17 mouse cellular contexts compared by ENCODE assay signal in genomic region chr9:70533328-70533727, GRCm38 (mm10).
"Had no signal": no experiment of that assay in that cellular context is flagged by ENCODE, and none has a peak within 500 bp of the region (broad histone marks: within the 10 kb centered on the region; RNA-seq: fewer than 3 reads in every experiment).

No protein-coding gene starts in this region.

- H3K27me3 ChIP-seq: kidney, embryonic 15.5 days; limb, embryonic 13.5 days; liver, embryonic 13.5 days; megakaryocyte, embryonic 14.5 days had no signal

- H3K9me3 ChIP-seq: kidney, embryonic 15.5 days; limb, embryonic 13.5 days; liver, embryonic 13.5 days; megakaryocyte, embryonic 14.5 days had no signal

- H3K4me2 ChIP-seq: kidney, embryonic 15.5 days; limb, embryonic 13.5 days; liver, embryonic 13.5 days; midbrain, embryonic 11.5 days had no signal

- H3K9ac ChIP-seq: kidney, embryonic 15.5 days; limb, embryonic 13.5 days; liver, embryonic 13.5 days had no signal

- H3K4me3 ChIP-seq: kidney, embryonic 15.5 days; limb, embryonic 13.5 days; liver, embryonic 13.5 days; megakaryocyte, embryonic 14.5 days had no signal

- H3K36me3 ChIP-seq: kidney, embryonic 15.5 days; limb, embryonic 13.5 days; liver, embryonic 13.5 days had no signal

- H3K27ac ChIP-seq: kidney, embryonic 15.5 days; limb, embryonic 13.5 days; liver, embryonic 13.5 days had no signal

- H3K4me1 ChIP-seq: kidney, embryonic 15.5 days; limb, embryonic 13.5 days; liver, embryonic 13.5 days had no signal

- DNase-seq: kidney, adult 8-10 months; kidney, postnatal 10 days; kidney, postnatal 36 days; left cerebral cortex, postnatal 4 days; liver, embryonic 13.5 days; lung, adult 2 months; lung, postnatal 14 days; lung, postnatal 4 days; midbrain, embryonic 14.5 days; right cerebral cortex, adult 18-20 months; right cerebral cortex, postnatal 14 days; right cerebral cortex, postnatal 4 days; thymus, postnatal 36 days had no signal
